Mouse (Mus musculus) heart, embryonic 14.5 days (tissue): Measurements from ENCODE around the gene Slc18b1. TPM values are rescaled to one million over a fixed set of nuclear protein-coding genes. Genes with fewer than 3 reads are reported as not detected.

Experiments used
- ATAC-seq: fragments of 200-750 bp; cut with Nextera tagmentation; 2 replicates; pipeline ENCODE4 v1.8.0; 2017; ENCODE audit warnings: low read depth, moderate TSS enrichment; ENCODE audit not compliant: insufficient number of reproducible peaks, insufficient read depth, low FRiP score
- H3K27ac ChIP-seq, 2 experiments: fragments of 200-500 bp in 1 of 2; fragments of 300-500 bp in 1 of 2; sonication (generic) in 1 of 2; replicated peaks in 1 of 2; 2 replicates each; pipeline ENCODE4 v1.5.1; 2012 to 2014; ENCODE audit warnings: low read depth in 2 of 2, low read length in 2 of 2, control low read depth in 1 of 2, mild to moderate bottlenecking in 1 of 2, mixed read lengths in 1 of 2; ENCODE audit not compliant: control insufficient read depth in 1 of 2, insufficient read depth in 1 of 2
- H3K27me3 ChIP-seq: fragments of 300-500 bp; sonication (generic); 2 replicates; pipeline ENCODE4 v1.6.1; 2014; ENCODE audit warnings: mild to moderate bottlenecking, low read length, control low read depth; ENCODE audit not compliant: control insufficient read depth, insufficient read depth
- H3K36me3 ChIP-seq: fragments of 300-500 bp; sonication (generic); 2 replicates; pipeline ENCODE4 v1.6.1; 2014; ENCODE audit warnings: mild to moderate bottlenecking, control low read depth, low read length, mixed read lengths; ENCODE audit not compliant: control insufficient read depth, insufficient read depth
- H3K4me1 ChIP-seq, 2 experiments: fragments of 200-500 bp in 1 of 2; fragments of 300-500 bp in 1 of 2; sonication (generic) in 1 of 2; 2 replicates each; pipeline ENCODE4 v1.6.1; 2012 to 2014; ENCODE audit warnings: low read length in 2 of 2, control low read depth in 1 of 2, mixed read lengths in 1 of 2; ENCODE audit not compliant: control insufficient read depth in 2 of 2, insufficient read depth in 2 of 2
- H3K4me2 ChIP-seq: fragments of 300-500 bp; sonication (generic); 2 replicates; pipeline ENCODE4 v1.6.1; 2014; ENCODE audit warnings: mild to moderate bottlenecking, low read length
- H3K4me3 ChIP-seq, 2 experiments: fragments of 200-500 bp in 1 of 2; fragments of 300-500 bp in 1 of 2; sonication (generic) in 1 of 2; 2 replicates each; pipeline ENCODE4 v1.5.1; 2012 to 2014; ENCODE audit warnings: low read length in 2 of 2, mild to moderate bottlenecking in 2 of 2, control low read depth in 1 of 2, low read depth in 1 of 2, moderate library complexity in 1 of 2; ENCODE audit not compliant: control insufficient read depth in 1 of 2, insufficient read depth in 1 of 2
- H3K9ac ChIP-seq: fragments of 300-500 bp; sonication (generic); 2 replicates; pipeline ENCODE4 v1.6.1; 2014; ENCODE audit warnings: mild to moderate bottlenecking, low read length
- H3K9me3 ChIP-seq: fragments of 300-500 bp; sonication (generic); 2 replicates; pipeline ENCODE4 v1.6.1; 2016; ENCODE audit warnings: low read length, control low read depth; ENCODE audit not compliant: control insufficient read depth
- WGBS: fragments of 180-500 bp; shearing (Covaris S2); extraction: QIAGEN DNeasy Blood & Tissue Kit; methylation state at CpG from one replicate; pipeline ENCODE4 v1.1.7; 2014; 5-methylcytosine and 5-hydroxymethylcytosine counted together
- polyA plus RNA-seq: library from polyadenylated mRNA; unstranded; fragments of >200 nt; fragmentation: Nextera tagmentation; extraction: Ambion mirVana; gene quantifications from 2 replicates; pipeline ENCODE4 v1.2.1, GENCODE M21; 2014

The Slc18b1 gene
- polyA plus RNA-seq, 1 experiment from 2014 or later: 11.4 TPM

GRCm38 (mm10) chr10:23811635-23812437 lies 15.1 kb downstream of the Slc18b1 start:
- no peaks in the 10 kb centered on the region; a peak in 1 of 4 replicates for H3K4me1 ChIP-seq
- no peak overlapping the region for H3K4me3 ChIP-seq
- H3K27ac ChIP-seq: no peak overlapping the region
- H3K27me3 ChIP-seq: no peaks in the 10 kb centered on the region
- no peak overlapping the region for H3K4me2 ChIP-seq
- WGBS: 67% methylated on average over 9 of the region's 12 CpGs
- H3K36me3 ChIP-seq: peaks cover 15% of the 10 kb centered on the region; the same call in 1 of the 2 replicates
- H3K9ac ChIP-seq: no peak overlapping the region
- no peak for ATAC-seq
- H3K9me3 ChIP-seq: no peaks in the 10 kb centered on the region

GRCm38 (mm10) chr10:23812438-23812759 lies 15.6 kb downstream of the Slc18b1 start:
- ATAC-seq: no peak
- no peaks in the 10 kb centered on the region for H3K27me3 ChIP-seq
- no peak overlapping the region for H3K27ac ChIP-seq
- no peaks in the 10 kb centered on the region for H3K9me3 ChIP-seq
- peaks cover 15% of the 10 kb centered on the region; the same call in 1 of the 2 replicates for H3K36me3 ChIP-seq
- H3K4me3 ChIP-seq: no peak overlapping the region
- no peaks in the 10 kb centered on the region; a peak in 1 of 4 replicates for H3K4me1 ChIP-seq
- no peak overlapping the region for H3K4me2 ChIP-seq
- no peak overlapping the region for H3K9ac ChIP-seq

- Histone ChIP-seq H3K9ac (no peak overlapping the region), H3K9me3 (no peaks in the 10 kb centered on the region), H3K27me3 (no peaks in the 10 kb centered on the region), H3K36me3 (peaks cover 10% of the 10 kb centered on the region; the same call in 1 of the 2 replicates), H3K4me3 (no peak overlapping the region), H3K4me2 (no peak overlapping the region), H3K27ac (no peak overlapping the region), H3K4me1 (no peaks in the 10 kb centered on the region; a peak in 1 of 4 replicates)
- ATAC-seq: no peak
- 58% methylated on average over 11 of the region's 11 CpGs for WGBS
These were observed 16.3 kb downstream of the Slc18b1 start for GRCm38 (mm10) chr10:23812852-23813766.

GRCm38 (mm10) chr10:23815168-23815567 lies 18.4 kb downstream of the Slc18b1 start:
- WGBS: 59% methylated on average over 1 of the region's 1 CpGs
- Histone ChIP-seq H3K36me3 (peaks cover 14% of the 10 kb centered on the region; the same call in 1 of the 2 replicates), H3K4me1 (no peaks in the 10 kb centered on the region; a peak in 1 of 4 replicates), H3K4me3 (no peak overlapping the region), H3K27ac (no peak overlapping the region), H3K27me3 (no peaks in the 10 kb centered on the region), H3K9me3 (no peaks in the 10 kb centered on the region), H3K9ac (no peak overlapping the region), H3K4me2 (no peak overlapping the region)
- no peak for ATAC-seq

GRCm38 (mm10) chr10:23816241-23816640 lies 19.5 kb downstream of the Slc18b1 start:
- Histone ChIP-seq H3K9me3 (no peaks in the 10 kb centered on the region), H3K4me2 (no peak overlapping the region), H3K4me3 (no peak overlapping the region), H3K9ac (no peak overlapping the region), H3K36me3 (peaks cover 18% of the 10 kb centered on the region), H3K4me1 (no peaks in the 10 kb centered on the region; a peak in 1 of 4 replicates), H3K27ac (no peak overlapping the region), H3K27me3 (no peaks in the 10 kb centered on the region)
- WGBS: 61% methylated on average over 7 of the region's 7 CpGs
- ATAC-seq: 0 out of 2 replicates have a peak, but pooled peaks have one; percentile 13

GRCm38 (mm10) chr10:23826516-23826915 lies 29.7 kb downstream of the Slc18b1 start:
- Histone ChIP-seq H3K4me2 (no peak overlapping the region), H3K9me3 (no peaks in the 10 kb centered on the region), H3K4me1 (no peaks in the 10 kb centered on the region), H3K27ac (no peak overlapping the region), H3K4me3 (no peak overlapping the region), H3K27me3 (no peaks in the 10 kb centered on the region), H3K9ac (no peak overlapping the region), H3K36me3 (peaks cover 53% of the 10 kb centered on the region)
- no peak for ATAC-seq
- WGBS: 83% methylated on average over 7 of the region's 7 CpGs

GRCm38 (mm10) chr10:23836003-23836964 lies 39.5 kb downstream of the Slc18b1 start:
- H3K4me1 ChIP-seq: no peaks in the 10 kb centered on the region
- H3K36me3 ChIP-seq: no peaks in the 10 kb centered on the region
- H3K4me3 ChIP-seq: no peak overlapping the region
- H3K9me3 ChIP-seq: no peaks in the 10 kb centered on the region
- H3K27ac ChIP-seq: no peak overlapping the region
- H3K9ac ChIP-seq: no peak overlapping the region
- 51% methylated on average over 9 of the region's 9 CpGs for WGBS
- no peak overlapping the region for H3K4me2 ChIP-seq
- no peaks in the 10 kb centered on the region for H3K27me3 ChIP-seq
- no peak for ATAC-seq
